Mouse (Mus musculus) megakaryocyte, embryonic 14.5 days (primary cell): ENCODE measurements around the gene Prkaa1. TPM values are rescaled to one million over a fixed set of nuclear protein-coding genes. Genes with fewer than 3 reads are reported as not detected.
A peak's percentile ranks its signal among the peaks of the same experiment; 100 is the strongest.

Experiments used
- H3K27me3 ChIP-seq: replicated peaks from 2 replicates; pipeline ENCODE3; 2012; ENCODE audit warnings: inconsistent platforms
- H3K36me3 ChIP-seq: replicated peaks from 2 replicates; pipeline ENCODE3; 2012; ENCODE audit warnings: low read length, inconsistent platforms, mixed read lengths
- H3K4me1 ChIP-seq: 2 replicates; pipeline ENCODE4 v1.6.1; 2012; ENCODE audit warnings: inconsistent platforms
- H3K4me3 ChIP-seq: replicated peaks from 2 replicates; pipeline ENCODE3; 2012; ENCODE audit warnings: moderate library complexity, mild to moderate bottlenecking, inconsistent platforms
- H3K9me3 ChIP-seq: 2 replicates; pipeline ENCODE4 v1.6.1; 2012; ENCODE audit warnings: inconsistent platforms
- FLI1 ChIP-seq: IDR thresholded peaks from 2 replicates; pipeline ENCODE4 v1.6.1; 2012; ENCODE audit warnings: low read length, inconsistent platforms, mixed read lengths
- GATA1 ChIP-seq: IDR thresholded peaks from 3 replicates; pipeline ENCODE4 v1.6.1; 2012; ENCODE audit warnings: mixed read lengths, low read length, inconsistent platforms, borderline replicate concordance
- polyA plus RNA-seq: library from polyadenylated mRNA; stranded (reverse); fragments of >175 nt; gene quantifications from 2 replicates; pipeline ENCODE4 v1.2.3, GENCODE M21; 2012; ENCODE audit warnings: low replicate concordance; ENCODE audit not compliant: insufficient read depth

Gene Prkaa1
- polyA plus RNA-seq, 1 experiment = 0.93 TPM

DNA sequence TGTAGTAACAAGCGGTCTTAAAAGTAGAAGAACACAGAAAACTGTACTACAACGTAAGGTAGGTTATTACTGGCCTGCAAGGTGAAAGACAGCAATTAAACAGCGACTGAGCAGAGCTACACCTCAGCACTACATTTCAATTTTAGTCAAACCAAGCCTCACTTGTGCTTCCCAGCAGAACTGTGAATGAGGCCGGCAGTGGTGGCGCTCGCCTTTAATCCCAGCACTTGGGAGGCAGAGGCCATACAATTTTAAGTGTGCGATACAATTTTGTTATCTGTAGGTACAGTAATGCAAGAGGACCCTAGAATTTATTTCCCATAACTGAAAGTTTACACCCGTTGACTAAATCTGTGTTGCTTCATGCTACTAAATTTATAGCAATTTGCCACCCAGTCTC is 28.5 kb upstream of the Prkaa1 start:
- Histone ChIP-seq H3K27me3 (peaks cover 9% of the 10 kb centered on the region), H3K4me1 (peaks cover 44% of the 10 kb centered on the region), H3K4me3 (peak overlapping the region; percentile 99), H3K36me3 (peaks cover 28% of the 10 kb centered on the region), H3K9me3 (no peaks in the 10 kb centered on the region; the same call in 1 of the 2 replicates)
- TF ChIP-seq GATA1 (no peak), FLI1 (no peak)

DNA sequence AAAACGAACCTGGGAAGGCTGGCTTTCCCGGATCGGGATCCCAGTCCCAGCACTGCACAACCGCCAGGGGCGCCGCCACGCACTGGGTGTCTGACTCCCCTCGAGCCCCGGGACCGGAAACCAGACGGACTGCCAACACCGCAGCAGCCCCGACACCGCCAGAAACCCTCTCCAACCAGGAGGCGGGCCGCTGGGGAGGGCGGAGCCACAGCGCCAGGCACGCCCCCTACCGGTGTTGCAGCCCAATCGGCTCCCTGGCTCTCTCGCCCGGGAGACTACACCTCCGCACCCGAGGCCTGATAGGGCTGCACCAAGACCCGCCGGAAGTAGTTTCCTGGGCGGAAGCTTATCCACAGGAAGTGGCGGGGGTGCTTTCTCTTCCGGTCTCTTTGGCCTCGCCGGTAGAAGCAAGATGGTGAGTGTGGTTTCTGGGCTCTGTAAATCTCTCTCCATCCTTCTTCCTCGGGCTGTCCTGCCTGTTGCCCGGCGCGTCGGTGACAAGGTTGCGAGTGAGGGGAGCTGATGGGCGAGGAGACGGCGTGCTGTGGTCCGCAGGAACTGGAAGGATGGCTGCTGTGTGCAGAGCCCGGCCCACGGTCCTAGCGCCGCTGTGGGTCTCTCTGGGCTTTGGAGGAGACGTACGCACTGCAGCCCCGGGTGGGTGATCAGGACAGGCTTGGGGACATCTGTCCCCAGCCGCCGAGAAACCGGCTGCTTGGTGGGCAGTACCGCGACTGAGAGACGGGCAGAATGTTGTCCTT is 27.2 kb upstream of the Prkaa1 start, which contains the start of gene Rpl37:
Gene Rpl37 (plus strand): TSS at position 376 of the 761 bp plus-strand sequence.
- H3K4me1 ChIP-seq = peaks cover 49% of the 10 kb centered on the region
- H3K9me3 ChIP-seq = no peaks in the 10 kb centered on the region
- H3K36me3 ChIP-seq = peaks cover 39% of the 10 kb centered on the region
- H3K27me3 ChIP-seq = peaks cover 7% of the 10 kb centered on the region
- TF ChIP-seq FLI1 (peak; percentile 99), GATA1 (no peak)
- H3K4me3 ChIP-seq = peak within 1 kb of the TSS; percentile 99

DNA sequence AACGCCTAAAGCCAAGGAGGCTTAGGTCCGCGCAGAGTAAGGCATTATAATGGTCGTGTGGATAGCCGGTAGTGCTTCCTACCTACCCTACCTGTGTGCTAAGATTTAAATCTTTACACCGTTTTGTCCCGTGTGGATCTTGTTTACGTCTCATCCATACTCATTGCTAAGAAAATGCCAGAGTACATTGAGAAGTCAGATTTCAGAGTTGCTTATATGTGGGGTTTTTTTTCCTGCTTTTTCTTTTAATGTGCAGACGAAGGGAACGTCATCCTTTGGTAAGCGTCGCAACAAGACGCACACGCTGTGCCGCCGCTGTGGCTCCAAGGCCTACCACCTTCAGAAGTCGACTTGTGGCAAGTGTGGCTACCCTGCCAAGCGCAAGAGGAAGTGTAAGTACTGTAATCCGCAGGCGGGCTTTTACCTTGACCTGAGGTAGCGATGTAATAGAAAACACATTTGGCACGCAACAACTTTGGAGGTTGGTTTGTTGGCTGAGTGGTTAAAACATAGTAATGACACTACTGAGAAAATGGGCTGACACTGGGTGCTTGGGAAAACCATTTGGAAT is 26.5 kb upstream of the Prkaa1 start:
- peaks cover 54% of the 10 kb centered on the region for H3K4me1 ChIP-seq
- H3K36me3 ChIP-seq = peaks cover 46% of the 10 kb centered on the region

DNA sequence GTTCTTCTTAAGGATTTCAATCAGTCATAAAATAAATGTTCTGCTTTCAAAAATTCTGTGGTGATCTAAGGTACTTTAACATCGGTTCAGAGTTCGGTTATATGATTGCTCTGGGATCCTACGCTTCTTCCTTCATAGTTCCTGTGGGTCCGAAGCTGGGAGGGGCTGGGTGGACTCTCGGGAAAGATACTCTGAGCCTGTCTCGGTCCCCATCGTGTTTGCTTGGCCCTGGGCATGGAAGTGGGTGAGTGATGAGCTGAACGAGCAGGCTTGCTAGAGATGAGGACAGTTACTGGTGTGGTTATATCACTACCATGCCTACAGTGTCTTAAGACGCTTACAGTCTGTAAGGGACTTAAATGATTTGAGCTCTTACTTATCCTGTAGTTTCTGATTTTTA is 25.0 kb upstream of the Prkaa1 start:
- Histone ChIP-seq H3K4me1 (peaks cover 50% of the 10 kb centered on the region), H3K4me3 (peak overlapping the region; percentile 51), H3K36me3 (peaks cover 60% of the 10 kb centered on the region), H3K9me3 (no peaks in the 10 kb centered on the region), H3K27me3 (no peaks in the 10 kb centered on the region)
- TF ChIP-seq FLI1 (no peak), GATA1 (no peak)

More for the DNA sequence above, 26.5 kb upstream of the Prkaa1 start:
- Histone ChIP-seq H3K9me3 (no peaks in the 10 kb centered on the region), H3K4me3 (peak overlapping the region; percentile 99), H3K27me3 (peaks cover 7% of the 10 kb centered on the region)
- no peak for TF ChIP-seq GATA1
- TF ChIP-seq FLI1 = no peak

DNA sequence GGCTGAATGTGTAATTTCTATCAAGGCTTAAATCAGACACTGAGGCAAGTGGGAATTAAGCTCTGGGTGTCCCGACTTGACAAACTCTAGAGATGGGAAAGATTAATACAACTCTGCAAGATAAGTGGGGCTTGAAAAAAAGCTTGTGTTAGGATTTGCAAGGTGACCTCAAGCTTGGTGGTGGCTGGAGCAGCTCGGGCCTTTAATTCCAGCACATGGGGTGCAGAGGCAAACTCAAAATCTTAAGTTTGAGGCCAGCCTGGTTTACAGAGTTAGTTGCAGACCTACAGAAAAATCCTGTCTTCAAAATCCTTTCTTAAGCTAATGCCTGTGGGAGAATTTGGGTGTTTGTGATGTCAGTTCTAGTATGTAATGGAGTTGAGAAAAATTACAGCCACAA is 24.5 kb upstream of the Prkaa1 start:
- peaks cover 65% of the 10 kb centered on the region for H3K36me3 ChIP-seq
- peaks cover 50% of the 10 kb centered on the region for H3K4me1 ChIP-seq
- peaks cover under 1% of the 10 kb centered on the region; the same call in 1 of the 2 replicates for H3K9me3 ChIP-seq
- H3K27me3 ChIP-seq = no peaks in the 10 kb centered on the region
- no peak for TF ChIP-seq GATA1
- TF ChIP-seq FLI1 = no peak
- H3K4me3 ChIP-seq = no peak overlapping the region

DNA sequence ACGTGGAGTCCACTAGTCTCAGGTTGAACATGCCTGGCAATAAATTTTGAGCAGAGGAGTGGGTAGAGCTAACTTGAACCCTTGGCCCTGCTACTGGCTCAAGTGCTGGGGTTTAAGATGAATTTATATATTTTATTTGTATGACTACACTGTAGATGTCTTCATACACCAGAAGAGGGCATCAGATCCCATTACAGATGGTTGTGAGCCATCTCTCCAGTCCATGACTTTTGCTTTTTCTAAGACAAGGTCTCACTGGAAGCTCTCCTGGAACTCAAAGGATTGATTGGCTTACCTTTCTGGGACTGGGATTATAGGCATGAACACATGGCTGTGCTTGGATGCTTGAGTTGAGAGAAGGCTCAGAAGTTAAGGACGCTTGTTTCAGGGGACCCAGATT is 24.0 kb upstream of the Prkaa1 start:
- TF ChIP-seq FLI1 (no peak), GATA1 (no peak)
- Histone ChIP-seq H3K4me3 (no peak overlapping the region), H3K4me1 (peaks cover 45% of the 10 kb centered on the region), H3K36me3 (peaks cover 70% of the 10 kb centered on the region), H3K9me3 (peaks cover 6% of the 10 kb centered on the region), H3K27me3 (no peaks in the 10 kb centered on the region)

DNA sequence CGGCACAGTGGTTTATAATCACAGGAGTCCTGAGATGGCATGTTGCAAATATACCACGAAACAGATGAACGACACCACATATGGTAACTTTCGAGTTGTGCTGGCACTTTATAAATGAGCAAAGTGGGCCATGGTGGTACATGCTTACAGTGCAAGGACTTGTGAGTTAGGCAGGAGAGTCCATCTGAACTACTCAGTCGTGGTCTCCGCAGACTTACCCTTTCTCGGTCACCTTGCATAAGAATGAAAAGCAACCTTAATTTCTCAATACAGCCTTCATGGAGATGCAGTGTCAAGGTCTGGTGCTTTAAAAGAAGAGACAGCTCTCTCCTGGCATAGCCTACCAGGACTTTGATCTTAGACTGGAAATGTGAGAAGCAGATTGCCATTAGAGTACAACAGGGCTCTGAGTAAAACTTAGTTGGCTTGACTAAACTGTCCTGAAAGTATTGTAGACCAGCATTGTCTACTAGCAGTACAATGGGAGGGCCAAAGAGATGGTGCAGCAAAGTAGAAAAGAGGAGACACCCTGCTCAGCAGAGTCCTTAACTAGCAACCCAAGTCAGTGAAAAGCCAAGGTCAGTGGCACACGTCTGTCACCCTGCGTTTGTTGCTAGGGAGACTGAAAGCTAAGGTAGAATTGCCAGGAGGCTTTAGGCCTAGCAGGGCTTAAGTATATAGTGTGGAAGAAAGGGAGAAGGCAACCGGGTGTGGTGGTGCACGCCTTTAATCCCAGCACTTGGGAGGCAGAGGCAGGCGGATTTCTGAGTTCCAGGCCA is 21.9 kb upstream of the Prkaa1 start:
- no peaks in the 10 kb centered on the region for H3K27me3 ChIP-seq
- no peak overlapping the region for H3K4me3 ChIP-seq
- peaks cover 13% of the 10 kb centered on the region for H3K9me3 ChIP-seq
- H3K36me3 ChIP-seq = peaks cover 77% of the 10 kb centered on the region
- H3K4me1 ChIP-seq = peaks cover 44% of the 10 kb centered on the region
- TF ChIP-seq GATA1 (no peak), FLI1 (no peak)

DNA sequence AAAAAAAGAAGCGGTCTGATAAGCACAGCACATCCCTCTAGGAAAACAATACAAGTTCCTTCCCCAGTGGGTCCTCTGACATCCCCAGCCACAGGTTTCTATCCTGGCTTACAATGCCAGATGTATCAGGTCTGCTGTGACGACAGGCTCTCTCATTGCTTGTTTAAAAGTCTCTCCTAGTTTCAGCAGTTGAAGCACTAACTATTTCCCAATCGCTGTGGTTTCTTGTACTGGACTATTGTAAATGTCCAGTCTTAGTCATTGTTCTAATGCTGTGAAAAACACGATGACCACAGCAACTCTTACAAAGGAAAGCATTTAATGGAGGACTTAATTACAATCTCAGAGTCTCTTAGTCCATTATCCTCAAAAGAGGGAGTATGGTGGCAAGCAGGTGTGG is 17.2 kb upstream of the Prkaa1 start:
- Histone ChIP-seq H3K9me3 (peaks cover 13% of the 10 kb centered on the region), H3K4me1 (peaks cover 38% of the 10 kb centered on the region), H3K36me3 (peaks cover 38% of the 10 kb centered on the region), H3K27me3 (no peaks in the 10 kb centered on the region), H3K4me3 (no peak overlapping the region)
- TF ChIP-seq GATA1 (no peak), FLI1 (no peak)

DNA sequence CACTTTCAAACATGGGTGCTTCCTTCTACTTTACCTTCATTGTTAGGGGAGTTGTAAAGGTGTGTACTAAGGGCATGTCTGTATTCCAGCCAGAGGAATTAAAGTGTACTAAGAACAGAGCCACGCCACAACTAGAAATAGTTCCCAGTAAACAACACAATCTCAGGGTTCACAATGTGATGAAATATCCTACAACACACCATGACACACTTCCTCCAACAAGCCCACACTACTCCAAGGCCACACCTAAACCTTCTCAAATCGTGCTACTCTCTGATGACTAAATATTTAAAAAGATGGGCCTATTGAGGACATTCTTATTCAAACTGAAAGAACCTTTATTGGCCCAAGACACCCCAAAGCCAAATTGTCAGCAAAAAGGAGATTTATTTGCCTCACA is 16.2 kb upstream of the Prkaa1 start:
- TF ChIP-seq FLI1 = no peak
- no peak for TF ChIP-seq GATA1
- H3K9me3 ChIP-seq = peaks cover 13% of the 10 kb centered on the region
- peaks cover 33% of the 10 kb centered on the region for H3K4me1 ChIP-seq
- H3K4me3 ChIP-seq = no peak overlapping the region
- H3K36me3 ChIP-seq = peaks cover 28% of the 10 kb centered on the region
- no peaks in the 10 kb centered on the region for H3K27me3 ChIP-seq
